Mouse (Mus musculus): ENCODE results near the gene Ss18l1. TPM values are rescaled to one million over a fixed set of nuclear protein-coding genes. Genes with fewer than 3 reads are reported as not detected.

The Ss18l1 gene
- 30.2 and 32.5 TPM in 2 replicates for polyA plus RNA-seq (2016; fragmentation: Nextera tagmentation; extraction: Ambion mirVana)

DNA sequence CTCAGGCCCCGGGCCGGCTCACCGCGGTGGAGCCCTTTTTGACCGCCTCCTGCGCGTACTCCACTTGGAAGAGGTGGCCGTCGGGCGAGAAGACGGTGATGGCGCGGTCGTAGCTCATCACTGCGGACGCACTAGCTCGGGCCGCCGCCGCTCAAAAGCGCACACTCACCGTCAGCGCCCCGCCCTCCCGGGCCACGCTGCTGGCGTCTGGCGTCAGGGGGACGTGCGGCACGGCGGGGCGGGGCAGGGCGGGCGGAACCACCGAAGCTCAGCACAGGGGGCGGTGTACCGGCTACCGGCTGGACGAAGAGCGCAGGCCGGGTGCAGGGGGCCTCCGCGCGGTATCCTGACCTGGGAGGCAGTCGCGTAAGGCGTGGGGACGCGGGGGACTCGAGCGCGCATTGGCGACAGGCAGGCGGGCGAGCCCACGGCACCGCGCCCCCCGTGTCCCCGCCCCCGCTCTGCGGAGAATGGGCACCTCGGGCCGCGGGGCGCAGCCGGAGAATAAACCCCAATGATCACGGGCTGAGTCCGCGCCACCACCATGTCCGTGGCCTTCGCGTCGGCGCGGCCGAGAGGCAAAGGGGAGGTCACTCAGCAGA is at the start of gene Ss18l1, which contains the start of gene Psma7:
TSS of gene Ss18l1 (plus strand) at position 254 of the 602 bp plus-strand sequence.
TSS of gene Psma7 (minus strand) at position 178 of the 602 bp plus-strand sequence.
- Histone ChIP-seq H3K9me3 (no peaks in the 10 kb centered on the region), H3K27ac (replicated peaks) (peak within 1 kb of the TSS; percentile 97), H3K27me3 (no peaks in the 10 kb centered on the region), H3K9ac (replicated peaks) (peak within 1 kb of the TSS; percentile 93), H3K4me2 (replicated peaks) (peak within 1 kb of the TSS; percentile 79), H3K36me3 (peaks cover 26% of the 10 kb centered on the region), H3K4me3 (peak within 1 kb of the TSS; percentile 98), H3K4me1 (peaks cover 37% of the 10 kb centered on the region)
- ATAC-seq (ENCODE audit: low FRiP score, low read depth): peak; percentile 94
- WGBS: under 1% methylated on average over 73 of the region's 78 CpGs

DNA sequence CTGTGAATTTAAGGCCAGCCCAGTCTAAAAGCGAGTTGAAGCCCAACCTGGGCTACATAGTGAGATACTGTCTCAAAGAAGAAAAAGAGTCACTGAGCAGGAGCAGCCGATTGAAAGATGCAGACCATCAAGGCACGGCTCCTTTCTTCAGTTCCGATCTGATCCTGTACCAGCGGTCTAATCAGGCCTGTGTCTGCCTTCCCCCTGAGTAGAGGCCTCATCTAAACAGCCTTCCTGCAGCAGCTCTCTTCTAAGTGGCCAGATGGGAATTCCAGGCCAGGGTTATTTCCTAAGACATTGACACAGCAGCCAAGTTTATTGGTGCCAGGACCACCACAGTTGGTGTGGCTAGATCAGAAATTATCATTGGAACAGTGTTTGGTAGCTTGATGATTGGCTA is 49.2 kb upstream of the Ss18l1 start:
- no peaks in the 10 kb centered on the region for H3K9me3 ChIP-seq
- no peaks in the 10 kb centered on the region for H3K27me3 ChIP-seq
- no peaks in the 10 kb centered on the region for H3K36me3 ChIP-seq
- ATAC-seq (ENCODE audit: low FRiP score, low read depth): no peak
- H3K4me1 ChIP-seq: no peaks in the 10 kb centered on the region
- H3K4me2 ChIP-seq (replicated peaks): no peak overlapping the region
- H3K4me3 ChIP-seq: no peak overlapping the region
- WGBS: 90% methylated on average over 5 of the region's 5 CpGs
- H3K27ac ChIP-seq (replicated peaks): no peak overlapping the region
- H3K9ac ChIP-seq (replicated peaks): no peak overlapping the region

GRCm38 (mm10) chr2:179998431-179998830 is 43.9 kb upstream of the Ss18l1 start:
- Histone ChIP-seq H3K9ac (replicated peaks) (no peak overlapping the region), H3K27ac (replicated peaks) (no peak overlapping the region), H3K4me2 (replicated peaks) (no peak overlapping the region), H3K4me3 (no peak overlapping the region), H3K9me3 (no peaks in the 10 kb centered on the region), H3K36me3 (no peaks in the 10 kb centered on the region), H3K27me3 (no peaks in the 10 kb centered on the region), H3K4me1 (no peaks in the 10 kb centered on the region)
- no peak for ATAC-seq (ENCODE audit: low FRiP score, low read depth)
- WGBS: 78% methylated on average over 4 of the region's 4 CpGs

- 90% methylated on average over 9 of the region's 9 CpGs for WGBS
- Histone ChIP-seq H3K27me3 (no peaks in the 10 kb centered on the region), H3K4me1 (no peaks in the 10 kb centered on the region), H3K4me3 (no peak overlapping the region), H3K27ac (replicated peaks) (no peak overlapping the region), H3K36me3 (no peaks in the 10 kb centered on the region), H3K9me3 (no peaks in the 10 kb centered on the region), H3K4me2 (replicated peaks) (no peak overlapping the region), H3K9ac (replicated peaks) (no peak overlapping the region)
- ATAC-seq (ENCODE audit: low FRiP score, low read depth): no peak
These were observed 40.7 kb upstream of the Ss18l1 start for GRCm38 (mm10) chr2:180001635-180002034.

- no peak for ATAC-seq (ENCODE audit: low FRiP score, low read depth)
- Histone ChIP-seq H3K27me3 (no peaks in the 10 kb centered on the region), H3K4me1 (no peaks in the 10 kb centered on the region), H3K9ac (replicated peaks) (no peak overlapping the region), H3K4me3 (no peak overlapping the region), H3K9me3 (no peaks in the 10 kb centered on the region), H3K36me3 (no peaks in the 10 kb centered on the region), H3K4me2 (replicated peaks) (no peak overlapping the region), H3K27ac (replicated peaks) (no peak overlapping the region)
- 62% methylated on average over 5 of the region's 5 CpGs for WGBS
These were observed 36.5 kb upstream of the Ss18l1 start for GRCm38 (mm10) chr2:180005656-180006351.

GRCm38 (mm10) chr2:180006352-180007017 is 35.8 kb upstream of the Ss18l1 start:
- Histone ChIP-seq H3K4me2 (replicated peaks) (no peak overlapping the region), H3K4me1 (no peaks in the 10 kb centered on the region), H3K4me3 (no peak overlapping the region), H3K27me3 (no peaks in the 10 kb centered on the region), H3K9ac (replicated peaks) (no peak overlapping the region), H3K27ac (replicated peaks) (no peak overlapping the region), H3K9me3 (no peaks in the 10 kb centered on the region), H3K36me3 (no peaks in the 10 kb centered on the region)
- ATAC-seq (ENCODE audit: low FRiP score, low read depth): no peak
- WGBS: 48% methylated on average over 8 of the region's 9 CpGs

- 92% methylated on average over 7 of the region's 7 CpGs for WGBS
- ATAC-seq (ENCODE audit: low FRiP score, low read depth): no peak
- Histone ChIP-seq H3K9me3 (no peaks in the 10 kb centered on the region), H3K4me2 (replicated peaks) (no peak overlapping the region), H3K4me3 (no peak overlapping the region), H3K4me1 (no peaks in the 10 kb centered on the region), H3K27me3 (no peaks in the 10 kb centered on the region), H3K9ac (replicated peaks) (no peak overlapping the region), H3K36me3 (no peaks in the 10 kb centered on the region), H3K27ac (replicated peaks) (no peak overlapping the region)
These were observed 31.6 kb upstream of the Ss18l1 start for GRCm38 (mm10) chr2:180010686-180011085.

- Histone ChIP-seq H3K9me3 (no peaks in the 10 kb centered on the region), H3K27ac (replicated peaks) (no peak overlapping the region), H3K27me3 (no peaks in the 10 kb centered on the region), H3K4me3 (no peak overlapping the region), H3K36me3 (no peaks in the 10 kb centered on the region), H3K4me2 (replicated peaks) (no peak overlapping the region), H3K4me1 (no peaks in the 10 kb centered on the region), H3K9ac (replicated peaks) (no peak overlapping the region)
- ATAC-seq (ENCODE audit: low FRiP score, low read depth): no peak
- WGBS: 84% methylated on average over 6 of the region's 6 CpGs
These were observed 30.9 kb upstream of the Ss18l1 start for GRCm38 (mm10) chr2:180011370-180011769.

GRCm38 (mm10) chr2:180013686-180014085 is 28.6 kb upstream of the Ss18l1 start:
- Histone ChIP-seq H3K4me3 (no peak overlapping the region), H3K9me3 (no peaks in the 10 kb centered on the region), H3K9ac (replicated peaks) (no peak overlapping the region), H3K27ac (replicated peaks) (no peak overlapping the region), H3K27me3 (peaks cover 3% of the 10 kb centered on the region; the same call in 1 of the 2 replicates), H3K4me1 (no peaks in the 10 kb centered on the region), H3K36me3 (no peaks in the 10 kb centered on the region), H3K4me2 (replicated peaks) (no peak overlapping the region)
- WGBS: 94% methylated on average over 7 of the region's 7 CpGs
- ATAC-seq (ENCODE audit: low FRiP score, low read depth): no peak

- Histone ChIP-seq H3K27ac (replicated peaks) (no peak overlapping the region), H3K36me3 (no peaks in the 10 kb centered on the region), H3K9me3 (no peaks in the 10 kb centered on the region), H3K9ac (replicated peaks) (no peak overlapping the region), H3K4me1 (no peaks in the 10 kb centered on the region), H3K4me3 (no peak overlapping the region), H3K27me3 (peaks cover 22% of the 10 kb centered on the region), H3K4me2 (replicated peaks) (no peak overlapping the region)
- WGBS: 65% methylated on average over 4 of the region's 4 CpGs
- no peak for ATAC-seq (ENCODE audit: low FRiP score, low read depth)
These were observed 24.7 kb upstream of the Ss18l1 start for GRCm38 (mm10) chr2:180017632-180018031.

DNA sequence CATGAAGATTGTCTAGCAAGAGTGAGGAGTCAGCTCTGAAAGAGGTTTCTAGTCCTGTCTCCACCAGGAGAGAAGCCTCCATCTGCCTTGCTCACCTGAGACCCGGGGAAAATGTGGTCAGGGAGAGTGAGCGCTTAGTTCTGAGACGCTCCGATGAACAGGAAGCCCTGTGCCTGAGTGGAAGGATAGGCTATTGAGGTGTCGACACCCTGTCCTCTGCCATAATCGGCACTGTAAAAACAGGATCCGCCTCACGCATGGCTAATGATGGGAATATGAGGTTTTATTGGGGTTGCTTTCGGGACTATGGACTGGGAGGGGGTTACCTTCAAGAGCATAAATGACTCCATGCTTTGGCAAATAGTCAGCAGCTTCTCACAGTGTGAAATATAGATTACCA is 23.7 kb upstream of the Ss18l1 start:
- 89% methylated on average over 9 of the region's 9 CpGs for WGBS
- Histone ChIP-seq H3K27ac (replicated peaks) (no peak overlapping the region), H3K9ac (replicated peaks) (no peak overlapping the region), H3K4me3 (no peak overlapping the region), H3K4me1 (no peaks in the 10 kb centered on the region), H3K4me2 (replicated peaks) (no peak overlapping the region), H3K9me3 (no peaks in the 10 kb centered on the region), H3K27me3 (peaks cover 31% of the 10 kb centered on the region), H3K36me3 (no peaks in the 10 kb centered on the region)
- ATAC-seq (ENCODE audit: low FRiP score, low read depth): no peak

DNA sequence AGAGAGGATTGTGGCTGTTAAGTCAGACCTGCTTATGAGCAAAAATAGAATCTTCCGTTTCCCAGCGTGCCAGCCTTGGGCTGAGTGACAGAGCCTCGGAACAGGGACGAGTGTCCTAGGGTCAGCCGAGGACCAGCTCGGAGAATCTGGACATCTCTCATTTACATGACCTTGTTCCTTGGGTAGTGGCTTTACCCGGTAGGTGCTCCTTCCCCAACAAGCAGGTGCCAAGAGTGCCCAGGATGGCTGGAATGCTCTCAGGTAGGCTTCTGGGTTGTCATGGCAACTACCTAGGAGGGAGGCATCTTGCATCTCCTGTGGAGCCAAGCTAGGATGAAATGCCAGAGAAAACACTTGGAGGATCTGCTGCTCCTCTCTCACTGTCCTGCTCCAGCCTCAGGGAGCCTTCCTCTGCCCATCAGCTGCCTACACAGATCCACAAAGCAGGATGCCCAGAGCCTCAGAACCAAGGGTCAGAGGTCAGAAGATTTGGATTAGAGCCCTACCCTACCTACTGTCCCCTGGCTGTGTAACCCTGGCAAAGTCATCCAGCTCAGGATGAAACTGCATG is 22.1 kb upstream of the Ss18l1 start:
- Histone ChIP-seq H3K36me3 (no peaks in the 10 kb centered on the region), H3K4me1 (0 out of 2 replicates have a peak, but pooled peaks cover 4% of the 10 kb centered on the region), H3K27ac (replicated peaks) (no peak overlapping the region), H3K4me3 (no peak overlapping the region), H3K27me3 (peaks cover 34% of the 10 kb centered on the region), H3K9me3 (no peaks in the 10 kb centered on the region), H3K9ac (replicated peaks) (no peak overlapping the region), H3K4me2 (replicated peaks) (no peak overlapping the region)
- WGBS: 81% methylated on average over 7 of the region's 7 CpGs
- ATAC-seq (ENCODE audit: low FRiP score, low read depth): no peak
